Mouse (Mus musculus) right cerebral cortex, postnatal 36 days (tissue): ENCODE results near the gene S100a14.

Experiments
- DNase-seq, 2 experiments: peaks; one replicate each; pipeline ENCODE4 v3.0.0; 2022; ENCODE audit warnings: low spot score in 2 of 2, mixed read lengths in 1 of 2

Gene S100a14

GRCm38 (mm10) chr3:90517711-90518110 lies 8.9 kb upstream of the S100a14 start:
- no peak for DNase-seq

- DNase-seq: peak in 1 of 2 experiments; percentile 45
These were observed 1.2 kb upstream of the S100a14 start for GRCm38 (mm10) chr3:90525421-90525820.

- no peak for DNase-seq
These were observed 580 bp upstream of the S100a14 start for GRCm38 (mm10) chr3:90526076-90526475.

- DNase-seq: no peak
These were observed 726 bp downstream of the S100a14 start for GRCm38 (mm10) chr3:90527291-90527873.

GRCm38 (mm10) chr3:90531713-90532112 lies 5.1 kb downstream of the S100a14 start:
- DNase-seq: no peak

GRCm38 (mm10) chr3:90535446-90535845 lies 8.8 kb downstream of the S100a14 start:
- DNase-seq: no peak

GRCm38 (mm10) chr3:90537141-90537904 lies 10.7 kb downstream of the S100a14 start, which contains the start of gene S100a16:
Gene S100a16, plus strand, starts transcription at chr3:90537254.
- no peak for DNase-seq

GRCm38 (mm10) chr3:90537905-90538296 lies 11.2 kb downstream of the S100a14 start:
- DNase-seq: no peak

- no peak for DNase-seq
These were observed 14.2 kb downstream of the S100a14 start for GRCm38 (mm10) chr3:90540904-90541303.

- no peak for DNase-seq
These were observed 23.2 kb downstream of the S100a14 start for GRCm38 (mm10) chr3:90549676-90550420.

GRCm38 (mm10) chr3:90550421-90550790 lies 23.8 kb downstream of the S100a14 start:
- DNase-seq: no peak

GRCm38 (mm10) chr3:90552231-90552630 lies 25.6 kb downstream of the S100a14 start:
- DNase-seq: no peak

- DNase-seq: peak; percentile 22 to 45
These were observed 29.3 kb downstream of the S100a14 start for GRCm38 (mm10) chr3:90555954-90556353.

GRCm38 (mm10) chr3:90560008-90560628 lies 33.5 kb downstream of the S100a14 start, which contains the start of gene S100a3:
Gene S100a3, plus strand, starts transcription at chr3:90560578.
- no peak for DNase-seq

GRCm38 (mm10) chr3:90574691-90575090 lies 48.0 kb downstream of the S100a14 start:
- no peak for DNase-seq

- DNase-seq: no peak
These were observed 48.7 kb downstream of the S100a14 start for GRCm38 (mm10) chr3:90575320-90575719.

- DNase-seq: no peak
These were observed 49.8 kb downstream of the S100a14 start for GRCm38 (mm10) chr3:90576351-90577001.
